Mouse (Mus musculus) lung, adult 2 months (tissue): Measurements from ENCODE around the gene Ccdc81. TPM values are rescaled to one million over a fixed set of nuclear protein-coding genes. Genes with fewer than 3 reads are reported as not detected.

Experiments used
- DNase-seq: peaks from one replicate; pipeline ENCODE4 v3.0.0; 2022
- H3K4me1 ChIP-seq: fragments of 200-500 bp; 2 replicates; pipeline ENCODE4 v1.6.1; 2011; ENCODE audit warnings: low read length; ENCODE audit not compliant: control insufficient read depth, insufficient read depth
- H3K4me3 ChIP-seq: fragments of 200-500 bp; replicated peaks from 2 replicates; pipeline ENCODE3; 2011; ENCODE audit warnings: low read depth, mild to moderate bottlenecking, control low read depth, low read length; ENCODE audit errors: extremely low read depth
- CTCF ChIP-seq: fragments of 200-500 bp; IDR thresholded peaks from 2 replicates; pipeline ENCODE4 v1.5.1; 2011; ENCODE audit warnings: mild to moderate bottlenecking, low read length, control low read depth; ENCODE audit not compliant: insufficient read depth
- POLR2A ChIP-seq: fragments of 200-500 bp; IDR thresholded peaks from 2 replicates; pipeline ENCODE4 v1.6.1; 2011; ENCODE audit warnings: low read depth, mild to moderate bottlenecking, control low read depth, low read length, borderline replicate concordance; ENCODE audit errors: extremely low read depth
- WGBS: fragments of 180-500 bp; shearing (Covaris S2); methylation state at CpG from one replicate; pipeline ENCODE4 v1.1.7; 2018; 5-methylcytosine and 5-hydroxymethylcytosine counted together
- polyA plus RNA-seq: library from polyadenylated mRNA; depleted of rRNA; stranded (reverse); fragments of >200 nt; gene quantifications from 2 replicates; pipeline ENCODE4 v1.2.3, GENCODE M21; 2012; rRNA removed

The Ccdc81 gene
- polyA plus RNA-seq, 1 experiment: 0.97 TPM

- 40% methylated on average over 6 of the region's 6 CpGs for WGBS
- no peak for DNase-seq
Measured at GRCm38 (mm10) chr7:89843533-89843932, 59.9 kb downstream of the Ccdc81 start.

GRCm38 (mm10) chr7:89843121-89843520 lies 60.3 kb downstream of the Ccdc81 start:
- DNase-seq: no peak
- TF ChIP-seq POLR2A: no peak
- peaks cover 5% of the 10 kb centered on the region for H3K4me1 ChIP-seq
- no peak overlapping the region for H3K4me3 ChIP-seq
- 47% methylated on average over 6 of the region's 6 CpGs for WGBS

More at GRCm38 (mm10) chr7:89843533-89843932, 59.9 kb downstream of the Ccdc81 start:
- Histone ChIP-seq H3K4me1 (peaks cover 3% of the 10 kb centered on the region), H3K4me3 (no peak overlapping the region)
- TF ChIP-seq CTCF (peak; percentile 55), POLR2A (no peak)

DNA sequence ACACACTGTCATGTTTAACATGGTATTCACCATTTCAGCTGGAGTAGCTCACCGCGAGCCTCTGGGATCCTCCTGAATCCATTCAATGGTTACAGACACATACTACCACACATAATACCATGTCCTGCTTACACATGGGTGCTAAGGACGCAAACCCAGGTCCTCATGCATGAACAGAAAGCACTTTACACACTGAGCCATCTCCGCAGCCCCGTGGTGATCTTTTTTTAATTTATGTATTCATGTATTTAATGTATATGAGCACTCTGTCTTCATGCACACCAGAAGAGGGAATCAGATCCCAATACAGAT lies 61.1 kb downstream of the Ccdc81 start:
- 87% methylated on average over 5 of the region's 5 CpGs for WGBS
- DNase-seq: no peak
- TF ChIP-seq CTCF (no peak), POLR2A (no peak)

DNA sequence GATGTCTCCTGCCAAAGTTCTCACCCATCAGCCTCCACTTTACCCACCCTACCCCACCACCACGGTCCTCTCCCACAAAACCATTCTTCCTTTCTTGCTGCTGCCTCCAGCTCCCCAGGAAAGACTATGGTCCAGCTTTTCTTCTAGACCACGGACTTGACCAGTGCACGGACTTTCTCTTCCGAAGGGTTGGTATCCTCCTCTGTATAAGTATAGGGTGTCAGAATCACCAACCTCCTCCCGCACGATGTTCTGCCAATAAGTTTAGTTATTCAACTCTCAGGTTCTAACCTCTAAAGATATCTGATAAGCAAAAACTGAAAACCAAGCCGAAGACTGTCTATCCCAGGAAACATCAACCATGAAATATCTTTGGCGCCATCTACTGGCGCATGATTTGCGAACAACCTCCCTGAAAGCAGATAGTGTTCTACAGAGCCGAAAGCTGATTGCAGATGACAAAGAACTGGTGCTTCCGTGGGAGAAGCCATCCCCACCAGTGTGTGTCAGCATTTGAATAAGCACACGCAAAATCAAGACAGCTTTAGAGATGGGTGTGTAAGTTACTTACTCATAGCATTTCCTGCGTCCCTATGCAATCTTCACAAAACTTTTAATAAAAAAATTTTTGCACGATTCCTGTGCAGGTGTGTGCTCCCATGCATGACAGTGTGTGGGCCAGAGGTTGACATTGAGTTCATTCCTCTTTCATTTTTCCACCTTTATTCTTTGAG lies 61.6 kb downstream of the Ccdc81 start:
- peaks cover 6% of the 10 kb centered on the region for H3K4me1 ChIP-seq
- 24% methylated on average over 15 of the region's 15 CpGs for WGBS
- peak; percentile 47; the same call in 1 of the 2 replicates for TF ChIP-seq CTCF
- no peak for TF ChIP-seq POLR2A
- peak overlapping the region; percentile 12 for H3K4me3 ChIP-seq
- peak; percentile 76 for DNase-seq

More for the DNA sequence above, 61.1 kb downstream of the Ccdc81 start:
- Histone ChIP-seq H3K4me1 (peaks cover 6% of the 10 kb centered on the region), H3K4me3 (no peak overlapping the region)

GRCm38 (mm10) chr7:89839721-89840120 lies 63.7 kb downstream of the Ccdc81 start:
- DNase-seq: no peak
- H3K4me1 ChIP-seq: peaks cover 6% of the 10 kb centered on the region
- WGBS: 47% methylated on average over 8 of the region's 8 CpGs
- no peak overlapping the region for H3K4me3 ChIP-seq
- no peak for TF ChIP-seq POLR2A
- TF ChIP-seq CTCF: no peak

DNA sequence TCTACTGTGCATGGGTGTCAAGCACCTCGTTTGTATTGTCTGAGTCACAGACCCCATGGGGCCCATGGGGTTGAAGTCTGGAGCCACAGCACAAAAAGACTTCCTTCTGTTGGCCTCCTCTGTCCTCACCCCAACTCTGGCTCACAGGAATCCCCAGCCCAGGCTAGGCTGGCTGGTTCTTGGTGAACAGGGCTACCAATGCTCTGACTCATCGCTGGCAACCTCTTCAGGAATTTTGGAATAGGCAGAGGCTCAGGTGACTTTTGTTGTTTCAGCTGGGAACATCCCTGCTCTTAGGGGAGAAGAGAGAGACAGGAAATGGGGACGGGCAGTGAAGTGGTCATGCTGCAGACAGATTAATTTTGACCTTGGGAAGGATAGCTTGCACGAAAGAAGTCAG lies 65.6 kb downstream of the Ccdc81 start:
- peaks cover 6% of the 10 kb centered on the region for H3K4me1 ChIP-seq
- 44% methylated on average over 4 of the region's 4 CpGs for WGBS
- H3K4me3 ChIP-seq: no peak overlapping the region
- no peak for DNase-seq
- TF ChIP-seq POLR2A: no peak
- no peak for TF ChIP-seq CTCF

GRCm38 (mm10) chr7:89836676-89837075 lies 66.8 kb downstream of the Ccdc81 start:
- Histone ChIP-seq H3K4me3 (no peak overlapping the region), H3K4me1 (peaks cover 6% of the 10 kb centered on the region)
- DNase-seq: no peak
- 94% methylated on average over 7 of the region's 7 CpGs for WGBS
- no peak for TF ChIP-seq POLR2A
- TF ChIP-seq CTCF: no peak

- no peak overlapping the region for H3K4me3 ChIP-seq
- WGBS: 64% methylated on average over 8 of the region's 8 CpGs
- no peak for DNase-seq
- peaks cover 6% of the 10 kb centered on the region for H3K4me1 ChIP-seq
- TF ChIP-seq POLR2A (no peak), CTCF (no peak)
Measured at GRCm38 (mm10) chr7:89835566-89835965, 67.9 kb downstream of the Ccdc81 start.

DNA sequence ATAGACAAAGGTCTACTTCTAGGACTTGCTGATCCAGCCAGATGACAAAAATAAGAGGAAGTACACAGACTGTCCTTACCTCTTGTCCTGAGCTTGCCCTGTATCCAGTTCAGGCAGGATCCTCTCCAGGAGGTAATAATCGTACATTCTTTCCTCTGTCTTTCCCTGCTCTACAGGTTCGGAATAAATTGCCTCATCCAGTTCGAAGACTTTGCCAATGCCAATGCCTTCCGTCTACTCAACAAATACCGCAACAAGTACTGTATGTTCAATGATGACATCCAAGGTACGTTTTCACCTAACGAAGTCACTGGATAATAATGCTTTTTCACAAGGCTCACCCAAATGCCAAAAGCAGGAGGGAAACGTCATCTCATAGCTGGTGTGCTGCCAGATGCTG lies 69.9 kb downstream of the Ccdc81 start:
- no peak for TF ChIP-seq CTCF
- no peak for TF ChIP-seq POLR2A
- Histone ChIP-seq H3K4me1 (peaks cover 3% of the 10 kb centered on the region), H3K4me3 (no peak overlapping the region)
- no peak for DNase-seq
- 80% methylated on average over 8 of the region's 8 CpGs for WGBS

DNA sequence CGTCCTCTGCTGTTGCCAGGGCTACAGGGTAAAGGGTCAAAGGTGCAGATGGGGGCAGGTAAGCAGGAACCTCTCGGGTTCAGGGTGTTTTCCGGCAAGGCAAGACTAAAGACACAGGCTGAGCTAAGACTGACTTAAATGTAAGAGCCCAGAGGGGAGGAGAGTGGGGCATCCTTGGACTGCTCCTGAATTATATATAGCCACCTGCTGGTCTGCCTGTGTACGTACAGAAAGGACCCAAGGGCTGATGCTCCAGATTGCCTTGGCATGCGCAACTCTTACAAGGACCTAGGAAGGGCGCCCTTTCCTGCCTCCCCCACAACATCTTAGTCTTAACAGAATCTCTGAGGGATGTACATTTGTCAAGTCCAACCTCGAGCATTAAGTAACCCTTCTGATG lies 74.2 kb downstream of the Ccdc81 start:
- no peak overlapping the region for H3K4me3 ChIP-seq
- 42% methylated on average over 7 of the region's 7 CpGs for WGBS
- H3K4me1 ChIP-seq: no peaks in the 10 kb centered on the region
- TF ChIP-seq POLR2A (no peak), CTCF (peak; percentile 40; the same call in 1 of the 2 replicates)
- DNase-seq: no peak

DNA sequence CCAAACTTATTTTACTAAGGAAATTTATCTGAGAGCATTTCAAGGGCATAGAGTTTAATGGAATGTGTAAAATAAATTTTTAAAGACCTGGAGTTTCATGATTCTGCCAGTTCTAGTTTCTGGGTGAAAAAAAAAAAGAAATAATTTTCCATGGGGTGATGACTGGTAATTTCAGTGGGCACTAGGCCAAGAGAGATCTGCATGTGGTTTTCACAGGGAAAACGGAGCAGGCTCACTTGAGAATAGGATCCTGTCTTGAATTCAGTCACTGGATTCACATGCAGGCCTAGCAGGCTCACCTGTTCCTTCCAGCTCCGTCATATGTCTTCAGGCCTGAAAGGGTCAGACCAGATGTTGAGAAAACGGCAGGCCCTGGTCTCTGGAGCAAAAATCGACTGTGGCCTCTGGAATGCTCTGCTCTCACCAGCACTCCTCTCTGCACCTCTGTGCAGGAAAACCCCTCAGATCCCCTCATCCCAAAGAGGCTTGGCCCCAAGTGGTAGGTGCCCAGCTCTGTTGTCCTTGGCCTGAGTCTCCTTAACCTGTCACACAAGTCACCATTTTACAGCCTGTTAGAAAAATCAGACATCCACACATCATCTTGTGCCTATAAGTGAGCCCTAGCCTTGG lies 74.9 kb downstream of the Ccdc81 start:
- WGBS: 79% methylated on average over 4 of the region's 4 CpGs
- no peak for TF ChIP-seq POLR2A
- H3K4me3 ChIP-seq: no peak overlapping the region
- no peak for DNase-seq
- H3K4me1 ChIP-seq: no peaks in the 10 kb centered on the region

Other genes starting within 250 kb of the Ccdc81 start
- gene Hikeshi, start 37.6 kb upstream of the Ccdc81 start, polyA plus RNA-seq: 23.7 and 31.5 TPM in 2 replicates
- gene Eed, start 77.4 kb upstream of the Ccdc81 start, polyA plus RNA-seq: 15.0 and 17.5 TPM in 2 replicates
- gene Picalm, start 226.6 kb upstream of the Ccdc81 start, polyA plus RNA-seq: 52.4 and 74.5 TPM in 2 replicates